In genomic region chr10:21492254-21492894, GRCm38 (mm10) we compare ENCODE assay signal across 10 mouse cellular contexts.
"Had no signal": no experiment of that assay in that cellular context is flagged by ENCODE, and none has a peak within 500 bp of the region (broad histone marks: within the 10 kb centered on the region; RNA-seq: fewer than 3 reads in every experiment).

No protein-coding gene starts in this region.

- H3K9ac ChIP-seq: liver, embryonic 12.5 days; neural tube, embryonic 13.5 days had no signal

- DNase-seq: midbrain, embryonic 14.5 days; right cerebral cortex, postnatal 14 days; thymus, postnatal 4 days had no signal

- H3K4me2 ChIP-seq: liver, embryonic 12.5 days; neural tube, embryonic 13.5 days had no signal

- H3K27me3 ChIP-seq: liver, embryonic 12.5 days; neural tube, embryonic 13.5 days had no signal

- H3K9me3 ChIP-seq: limb, embryonic 10.5 days; liver, embryonic 12.5 days; midbrain, embryonic 10.5 days; neural tube, embryonic 13.5 days had no signal

- ATAC-seq: intestine, embryonic 16.5 days; liver, embryonic 12.5 days had no signal

- H3K4me3 ChIP-seq: left cerebral cortex, adult 2 months; limb, embryonic 10.5 days; liver, embryonic 12.5 days; midbrain, embryonic 10.5 days; neural tube, embryonic 13.5 days had no signal

- H3K36me3 ChIP-seq: limb, embryonic 10.5 days; liver, embryonic 12.5 days; midbrain, embryonic 10.5 days; neural tube, embryonic 13.5 days had no signal

- H3K27ac ChIP-seq: left cerebral cortex, adult 2 months; limb, embryonic 10.5 days; liver, embryonic 12.5 days; midbrain, embryonic 10.5 days; neural tube, embryonic 13.5 days; stomach, postnatal 0 days had no signal

- H3K4me1 ChIP-seq: limb, embryonic 10.5 days; liver, embryonic 12.5 days; neural tube, embryonic 13.5 days had no signal
